Mouse (Mus musculus) c-Kit-positive CD71-negative TER-119-negative erythroid progenitor cells, embryonic 14.5 days (primary cell): ENCODE results near the gene Pex26.

Source experiments
- DNase-seq: peaks from one replicate; pipeline ENCODE4 v3.0.0-alpha.2; 2013; ENCODE audit warnings: low read depth

Pex26 gene

DNA sequence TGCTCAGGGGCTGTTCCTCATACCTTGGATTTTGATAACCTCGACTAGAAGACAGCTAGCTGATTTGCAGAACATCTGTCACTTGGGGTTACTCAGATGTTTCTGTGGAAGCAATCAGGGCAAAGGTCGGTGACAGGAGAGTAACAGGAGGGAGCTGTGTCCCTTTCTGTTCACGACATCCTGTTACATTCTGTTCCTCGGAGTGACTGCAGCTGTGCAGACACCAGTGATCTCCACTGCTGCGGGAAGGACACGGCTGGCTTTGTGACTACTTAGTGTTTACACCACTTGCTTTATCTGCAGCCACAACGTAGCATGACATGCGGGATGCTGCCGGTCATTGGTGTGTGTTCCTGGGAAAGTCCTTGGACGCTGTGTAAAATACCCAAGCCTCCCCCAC is 59.7 kb downstream of the Pex26 start:
- DNase-seq, result no peak

DNA sequence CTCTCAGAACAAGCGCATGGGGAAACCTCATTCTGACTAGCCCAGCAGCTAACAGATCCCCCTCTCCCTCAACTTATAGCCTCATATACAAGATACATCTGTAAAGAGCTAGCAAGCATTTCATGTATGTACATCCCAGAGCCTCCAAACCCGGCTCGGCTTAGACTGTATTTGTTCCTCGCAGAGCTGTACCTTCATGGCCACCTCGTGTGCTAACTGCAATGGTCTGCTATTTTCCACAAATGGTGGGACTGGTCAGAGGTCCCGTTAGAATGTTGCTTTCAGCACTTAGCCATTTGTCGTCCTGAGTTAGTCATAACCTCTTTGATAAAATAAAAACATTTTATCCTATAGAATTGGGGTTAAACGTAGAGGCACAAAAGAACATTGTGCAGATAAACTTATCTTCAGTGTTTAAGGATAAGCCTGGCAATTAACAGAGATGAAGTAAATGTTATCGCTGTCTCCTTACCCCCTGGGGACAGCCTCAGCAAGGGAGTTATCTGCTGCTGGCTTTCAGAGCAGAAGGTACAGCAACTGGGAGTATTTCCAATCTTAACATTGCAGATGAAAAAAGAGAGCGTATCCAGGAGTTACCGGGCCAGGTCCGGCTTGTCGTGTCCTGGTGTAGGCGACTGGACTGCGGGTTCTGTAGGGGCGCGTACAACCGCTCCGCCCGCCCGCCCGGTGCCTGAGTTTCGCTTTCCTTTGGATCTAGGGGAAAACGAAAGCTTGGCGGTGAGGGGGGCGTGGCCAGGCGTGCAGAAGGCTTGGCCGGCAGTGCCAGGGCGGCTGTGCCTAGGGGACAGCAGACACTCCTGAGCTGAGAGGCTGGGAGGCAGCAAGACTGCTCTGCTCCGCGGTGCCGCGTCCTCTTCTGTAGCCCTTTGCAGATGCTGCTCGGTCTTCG is 61.9 kb downstream of the Pex26 start, which contains the start of gene Usp18:
Gene Usp18, plus strand, starts transcription at position 780 of the 910 bp plus-strand sequence.
- DNase-seq, result peak; percentile 76

DNA sequence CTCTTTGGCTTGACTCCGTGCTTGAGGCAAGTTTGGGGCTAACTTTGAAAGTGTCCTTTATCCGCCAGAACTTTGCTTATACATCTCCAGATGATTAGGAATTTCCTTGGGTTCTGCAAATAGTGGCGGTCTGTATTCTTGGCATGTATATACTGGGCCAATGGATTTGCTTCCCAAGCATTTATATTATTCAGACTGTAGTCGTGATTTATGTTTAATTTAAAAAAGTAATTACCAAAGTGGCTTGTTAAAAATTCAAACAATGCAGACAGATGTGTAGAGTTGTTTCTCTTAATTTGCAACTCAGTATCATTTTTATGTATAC is 62.5 kb downstream of the Pex26 start:
- DNase-seq, result no peak
